Mouse (Mus musculus) heart, embryonic 14.5 days (tissue): ENCODE results near the gene P3h3. TPM values are rescaled to one million over a fixed set of nuclear protein-coding genes. Genes with fewer than 3 reads are reported as not detected.

ENCODE experiments used
- ATAC-seq: fragments of 200-750 bp; cut with Nextera tagmentation; 2 replicates; pipeline ENCODE4 v1.8.0; 2017; ENCODE audit warnings: low read depth, moderate TSS enrichment; ENCODE audit not compliant: insufficient number of reproducible peaks, insufficient read depth, low FRiP score
- H3K27ac ChIP-seq, 2 experiments: fragments of 200-500 bp in 1 of 2; fragments of 300-500 bp in 1 of 2; sonication (generic) in 1 of 2; replicated peaks in 1 of 2; 2 replicates each; pipeline ENCODE4 v1.5.1; 2012 to 2014; ENCODE audit warnings: low read depth in 2 of 2, low read length in 2 of 2, control low read depth in 1 of 2, mild to moderate bottlenecking in 1 of 2, mixed read lengths in 1 of 2; ENCODE audit not compliant: control insufficient read depth in 1 of 2, insufficient read depth in 1 of 2
- H3K27me3 ChIP-seq: fragments of 300-500 bp; sonication (generic); 2 replicates; pipeline ENCODE4 v1.6.1; 2014; ENCODE audit warnings: mild to moderate bottlenecking, low read length, control low read depth; ENCODE audit not compliant: control insufficient read depth, insufficient read depth
- H3K36me3 ChIP-seq: fragments of 300-500 bp; sonication (generic); 2 replicates; pipeline ENCODE4 v1.6.1; 2014; ENCODE audit warnings: mild to moderate bottlenecking, control low read depth, low read length, mixed read lengths; ENCODE audit not compliant: control insufficient read depth, insufficient read depth
- H3K4me1 ChIP-seq, 2 experiments: fragments of 200-500 bp in 1 of 2; fragments of 300-500 bp in 1 of 2; sonication (generic) in 1 of 2; 2 replicates each; pipeline ENCODE4 v1.6.1; 2012 to 2014; ENCODE audit warnings: low read length in 2 of 2, control low read depth in 1 of 2, mixed read lengths in 1 of 2; ENCODE audit not compliant: control insufficient read depth in 2 of 2, insufficient read depth in 2 of 2
- H3K4me2 ChIP-seq: fragments of 300-500 bp; sonication (generic); 2 replicates; pipeline ENCODE4 v1.6.1; 2014; ENCODE audit warnings: mild to moderate bottlenecking, low read length
- H3K4me3 ChIP-seq, 2 experiments: fragments of 200-500 bp in 1 of 2; fragments of 300-500 bp in 1 of 2; sonication (generic) in 1 of 2; 2 replicates each; pipeline ENCODE4 v1.5.1; 2012 to 2014; ENCODE audit warnings: low read length in 2 of 2, mild to moderate bottlenecking in 2 of 2, control low read depth in 1 of 2, low read depth in 1 of 2, moderate library complexity in 1 of 2; ENCODE audit not compliant: control insufficient read depth in 1 of 2, insufficient read depth in 1 of 2
- H3K9ac ChIP-seq: fragments of 300-500 bp; sonication (generic); 2 replicates; pipeline ENCODE4 v1.6.1; 2014; ENCODE audit warnings: mild to moderate bottlenecking, low read length
- H3K9me3 ChIP-seq: fragments of 300-500 bp; sonication (generic); 2 replicates; pipeline ENCODE4 v1.6.1; 2016; ENCODE audit warnings: low read length, control low read depth; ENCODE audit not compliant: control insufficient read depth
- WGBS: fragments of 180-500 bp; shearing (Covaris S2); extraction: QIAGEN DNeasy Blood & Tissue Kit; methylation state at CpG from one replicate; pipeline ENCODE4 v1.1.7; 2014; 5-methylcytosine and 5-hydroxymethylcytosine counted together
- polyA plus RNA-seq: library from polyadenylated mRNA; unstranded; fragments of >200 nt; fragmentation: Nextera tagmentation; extraction: Ambion mirVana; gene quantifications from 2 replicates; pipeline ENCODE4 v1.2.1, GENCODE M21; 2014

P3h3 gene
- polyA plus RNA-seq, 1 experiment from 2014 or later = 20.5 TPM

DNA sequence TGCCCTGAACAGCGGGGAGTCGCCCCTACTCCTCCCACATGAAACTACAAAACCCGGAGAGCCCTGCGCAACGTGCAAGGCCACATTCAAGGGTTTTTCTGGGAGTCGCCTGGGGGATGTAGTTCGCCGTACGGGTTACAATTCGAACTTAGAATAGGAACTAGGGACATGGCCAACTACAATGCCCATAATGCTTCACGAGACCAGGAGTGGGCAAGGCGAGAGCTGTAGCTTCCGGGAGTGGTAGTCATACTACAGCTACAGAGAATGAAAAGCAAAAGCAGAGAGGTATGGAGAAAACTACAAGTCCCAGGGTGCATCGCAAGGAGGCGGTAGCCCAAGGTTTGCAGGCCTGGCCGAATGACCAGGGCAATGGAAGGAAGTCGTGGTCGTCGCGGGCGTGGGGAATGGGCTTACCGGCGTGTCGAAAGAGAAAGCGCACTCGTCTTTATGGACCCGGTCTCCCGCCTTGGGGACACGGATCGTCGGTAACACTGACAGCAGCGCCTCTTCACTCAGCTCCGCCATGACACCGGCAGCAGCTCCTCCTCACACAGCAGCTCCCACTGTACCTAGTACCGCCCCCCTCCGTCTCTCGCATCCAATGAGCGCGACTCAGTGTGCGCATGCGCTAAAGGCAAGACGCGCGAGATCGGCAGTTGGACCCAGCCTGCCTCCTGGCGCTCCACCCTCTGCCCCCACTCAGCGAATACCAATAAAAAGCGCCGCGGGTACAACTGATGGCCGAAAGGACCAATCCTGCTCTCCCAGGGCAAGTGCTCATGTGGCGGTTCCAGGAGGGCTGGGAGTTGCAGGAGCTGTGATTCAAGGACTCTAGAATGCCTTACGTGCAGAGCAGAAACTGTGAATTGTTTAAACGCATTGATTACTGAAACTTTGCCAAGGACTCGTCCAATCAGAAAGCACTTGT, 28.4 kb downstream of the P3h3 start, which contains the start of the genes Usp5 and Cdca3:
Usp5 (minus strand) TSS at position 617 of the 931 bp plus-strand sequence.
Cdca3 (plus strand) TSS at position 680 of the 931 bp plus-strand sequence.
- Histone ChIP-seq H3K4me2 (peak within 1 kb of the TSS; percentile 97), H3K27ac (peak within 1 kb of the TSS; percentile 94 to 99), H3K27me3 (no peaks in the 10 kb centered on the region), H3K4me1 (peaks cover 8 to 17% of the 10 kb centered on the region in 2 experiments), H3K9me3 (no peaks in the 10 kb centered on the region), H3K36me3 (peaks cover 49% of the 10 kb centered on the region), H3K4me3 (peak within 1 kb of the TSS; percentile 68 to 87), H3K9ac (peak within 1 kb of the TSS; percentile 86)
- under 1% methylated on average over 55 of the region's 55 CpGs for WGBS
- peak; percentile 93 for ATAC-seq

DNA sequence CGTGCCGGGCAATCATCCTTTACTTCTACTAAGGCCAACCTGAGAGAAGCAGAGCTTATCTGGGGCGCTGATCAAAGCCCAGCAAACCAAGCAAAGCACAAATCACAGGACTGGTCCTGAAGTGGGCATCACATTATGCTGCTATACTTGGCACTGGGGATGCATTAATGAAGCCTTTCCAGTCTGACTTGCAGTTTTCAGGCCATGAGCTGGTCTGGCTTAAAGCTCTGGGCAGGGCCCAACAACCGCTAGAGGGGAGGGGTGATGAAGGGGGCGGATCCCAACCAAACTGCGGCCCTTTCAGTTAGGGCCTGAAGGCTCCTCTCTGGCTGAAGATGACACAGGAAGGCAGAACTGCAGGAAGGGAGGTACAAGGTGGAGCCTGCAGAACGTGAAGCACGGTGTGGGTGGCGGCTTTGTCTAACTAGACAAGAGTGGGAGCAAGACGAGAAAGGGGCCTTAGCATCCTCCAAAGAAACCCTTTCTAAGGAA, 29.4 kb downstream of the P3h3 start:
- Histone ChIP-seq H3K4me1 (peaks cover 8 to 17% of the 10 kb centered on the region in 2 experiments), H3K27me3 (no peaks in the 10 kb centered on the region), H3K4me2 (peak overlapping the region; percentile 97), H3K9me3 (no peaks in the 10 kb centered on the region), H3K27ac (peak overlapping the region in 1 of 2 experiments; percentile 61; a peak in 3 of 4 replicates), H3K4me3 (peak overlapping the region; percentile 68 to 81), H3K9ac (peak overlapping the region; percentile 80), H3K36me3 (peaks cover 49% of the 10 kb centered on the region)
- ATAC-seq = no peak
- 25% methylated on average over 10 of the region's 10 CpGs for WGBS

DNA sequence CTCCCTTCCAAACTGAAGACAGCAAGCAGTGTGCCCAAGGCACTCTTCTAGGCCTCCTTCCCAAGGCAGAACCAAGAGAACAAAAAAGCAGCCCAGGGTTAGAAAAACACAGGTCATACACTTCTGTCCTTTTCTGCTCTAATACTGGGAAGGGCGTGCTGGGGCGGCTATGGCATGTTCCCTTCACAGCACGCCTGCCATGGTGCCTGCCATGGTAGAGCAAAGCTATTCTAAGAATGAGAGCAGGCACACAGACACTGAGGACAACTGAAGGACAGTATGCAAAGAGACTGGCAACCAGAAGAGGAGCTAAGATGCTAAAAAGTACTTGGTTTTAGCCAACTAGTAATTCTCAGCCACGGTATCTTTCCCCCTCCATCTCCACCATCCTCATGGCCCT, 35.5 kb downstream of the P3h3 start:
- no peaks in the 10 kb centered on the region for H3K27me3 ChIP-seq
- peaks cover 93% of the 10 kb centered on the region for H3K36me3 ChIP-seq
- H3K9ac ChIP-seq = no peak overlapping the region
- H3K4me1 ChIP-seq = no peaks in the 10 kb centered on the region
- H3K9me3 ChIP-seq = no peaks in the 10 kb centered on the region
- peak overlapping the region; percentile 19 to 32; a peak in 1 of 4 replicates for H3K27ac ChIP-seq
- H3K4me2 ChIP-seq = no peak overlapping the region
- no peak overlapping the region for H3K4me3 ChIP-seq
- ATAC-seq = no peak
- WGBS = 86% methylated on average over 4 of the region's 4 CpGs

DNA sequence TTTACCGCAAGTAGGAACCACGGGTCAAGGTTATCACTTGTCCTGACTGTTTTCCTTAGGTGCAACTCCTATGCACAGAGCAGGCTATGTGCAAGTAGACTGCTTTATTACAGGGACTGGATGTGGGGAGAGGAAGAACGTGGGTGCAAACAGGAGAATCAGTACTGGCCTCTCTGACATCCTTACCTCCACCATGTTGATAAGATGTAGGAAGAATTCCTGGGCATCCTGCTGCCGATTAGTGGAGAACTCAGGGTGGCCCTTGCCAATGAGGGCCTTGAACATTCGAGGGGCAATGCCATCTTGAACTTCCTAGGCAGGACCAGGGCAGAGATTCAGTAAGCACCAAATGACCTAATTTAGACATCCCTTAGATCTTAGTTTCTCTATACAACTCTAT, 36.7 kb downstream of the P3h3 start:
- Histone ChIP-seq H3K4me1 (no peaks in the 10 kb centered on the region), H3K4me3 (no peak overlapping the region), H3K4me2 (no peak overlapping the region), H3K27ac (no peak overlapping the region), H3K36me3 (peaks cover 100% of the 10 kb centered on the region), H3K9me3 (no peaks in the 10 kb centered on the region), H3K9ac (no peak overlapping the region), H3K27me3 (no peaks in the 10 kb centered on the region)
- ATAC-seq = no peak
- 88% methylated on average over 5 of the region's 5 CpGs for WGBS

DNA sequence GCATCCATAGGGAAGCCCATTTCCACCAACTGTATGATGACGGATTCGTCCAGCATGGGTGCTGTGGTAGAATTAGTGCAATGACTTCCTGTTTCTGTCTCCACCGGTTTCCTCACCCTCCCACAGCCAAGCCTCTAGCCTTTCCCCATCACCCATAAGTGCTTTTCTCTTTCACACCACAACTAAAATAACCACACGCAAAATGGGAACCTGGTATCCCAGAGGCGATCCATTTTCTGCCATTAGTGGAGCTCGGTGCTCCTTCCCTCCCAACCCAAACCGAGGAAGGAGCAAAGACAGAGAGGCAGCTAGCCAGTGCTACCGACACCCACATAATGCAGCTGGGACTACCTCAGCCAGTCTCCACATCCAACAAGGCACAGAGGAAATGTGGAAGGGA, 39.6 kb downstream of the P3h3 start:
- Histone ChIP-seq H3K4me1 (peaks cover 6 to 9% of the 10 kb centered on the region in 2 experiments), H3K4me2 (no peak overlapping the region), H3K9me3 (no peaks in the 10 kb centered on the region), H3K4me3 (no peak overlapping the region), H3K27ac (no peak overlapping the region), H3K9ac (no peak overlapping the region), H3K27me3 (no peaks in the 10 kb centered on the region), H3K36me3 (peaks cover 79% of the 10 kb centered on the region)
- WGBS = 83% methylated on average over 8 of the region's 8 CpGs
- ATAC-seq = no peak

DNA sequence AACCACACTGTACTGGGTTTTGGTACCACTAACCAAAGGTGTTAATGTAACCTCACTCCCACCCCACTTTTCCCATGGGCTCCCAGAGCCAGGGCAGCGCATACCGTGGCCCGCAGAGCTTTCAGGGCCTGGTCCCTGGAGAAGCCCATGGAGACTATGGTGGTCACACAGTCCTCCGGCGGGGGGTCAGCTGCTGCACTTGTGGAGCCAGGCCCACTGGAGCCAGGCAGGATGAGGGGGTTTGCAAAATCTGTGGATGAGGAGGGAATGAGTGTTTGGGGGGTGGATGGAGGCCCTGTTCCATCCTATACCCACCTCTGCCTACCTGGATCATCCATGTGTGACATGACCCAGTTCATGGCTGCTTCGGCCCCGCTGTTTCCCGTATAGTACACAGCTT, 40.0 kb downstream of the P3h3 start:
- Histone ChIP-seq H3K9me3 (no peaks in the 10 kb centered on the region), H3K4me3 (no peak overlapping the region), H3K27me3 (no peaks in the 10 kb centered on the region), H3K27ac (no peak overlapping the region), H3K36me3 (peaks cover 77% of the 10 kb centered on the region), H3K9ac (no peak overlapping the region), H3K4me1 (peaks cover 8 to 11% of the 10 kb centered on the region in 2 experiments), H3K4me2 (no peak overlapping the region)
- no peak for ATAC-seq
- WGBS = 95% methylated on average over 8 of the region's 8 CpGs

DNA sequence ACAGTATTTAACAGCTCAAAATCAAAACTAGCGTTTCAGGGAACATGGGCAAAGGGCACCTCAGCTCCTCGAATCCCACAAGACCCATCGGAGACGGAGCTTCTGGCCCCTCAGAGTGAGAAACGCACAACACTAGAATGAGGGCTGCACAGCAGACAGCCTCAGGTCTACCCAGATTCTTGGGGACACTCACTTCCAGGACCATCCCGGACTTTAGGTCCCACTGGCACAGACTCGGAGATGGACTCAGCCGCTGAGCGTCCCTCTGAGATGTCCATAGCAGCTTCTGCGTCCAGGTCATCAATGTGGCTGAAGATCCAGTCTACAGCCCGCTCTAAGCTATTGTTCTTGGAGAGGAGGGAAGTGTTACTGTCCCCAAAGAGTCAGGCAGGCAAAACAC, 40.4 kb downstream of the P3h3 start:
- Histone ChIP-seq H3K27me3 (no peaks in the 10 kb centered on the region), H3K36me3 (peaks cover 77% of the 10 kb centered on the region), H3K9ac (no peak overlapping the region), H3K4me2 (no peak overlapping the region), H3K27ac (no peak overlapping the region), H3K9me3 (no peaks in the 10 kb centered on the region), H3K4me3 (no peak overlapping the region), H3K4me1 (peaks cover 10 to 15% of the 10 kb centered on the region in 2 experiments)
- 97% methylated on average over 11 of the region's 11 CpGs for WGBS
- ATAC-seq = no peak
